Mouse (Mus musculus) midbrain, embryonic 16.5 days (tissue): ENCODE data around the gene Herc4. TPM values are rescaled to one million over a fixed set of nuclear protein-coding genes. Genes with fewer than 3 reads are reported as not detected.

Source experiments
- ATAC-seq: fragments of 200-750 bp; cut with Nextera tagmentation; 2 replicates; pipeline ENCODE4 v1.8.0; 2017; ENCODE audit warnings: moderate TSS enrichment
- H3K27ac ChIP-seq: fragments of 300-500 bp; sonication (generic); 2 replicates; pipeline ENCODE4 v1.5.1; 2014; ENCODE audit warnings: mild to moderate bottlenecking, low read length, mixed read lengths
- H3K27me3 ChIP-seq: fragments of 300-500 bp; sonication (generic); 2 replicates; pipeline ENCODE4 v1.6.1; 2014; ENCODE audit warnings: low read depth, low read length, mixed read lengths; ENCODE audit not compliant: control insufficient read depth, insufficient read depth
- H3K36me3 ChIP-seq: fragments of 300-500 bp; sonication (generic); 2 replicates; pipeline ENCODE4 v1.6.1; 2014; ENCODE audit warnings: mild to moderate bottlenecking, low read length, moderate library complexity, mixed read lengths; ENCODE audit not compliant: control insufficient read depth, insufficient read depth
- H3K4me1 ChIP-seq: fragments of 300-500 bp; sonication (generic); 2 replicates; pipeline ENCODE4 v1.6.1; 2014; ENCODE audit warnings: mild to moderate bottlenecking, low read length, mixed read lengths; ENCODE audit not compliant: control insufficient read depth, insufficient read depth
- H3K4me2 ChIP-seq: fragments of 300-500 bp; sonication (generic); 2 replicates; pipeline ENCODE4 v1.6.1; 2014; ENCODE audit warnings: mild to moderate bottlenecking, low read length, mixed read lengths
- H3K4me3 ChIP-seq: fragments of 300-500 bp; sonication (generic); 2 replicates; pipeline ENCODE4 v1.5.1; 2014; ENCODE audit warnings: low read depth, mild to moderate bottlenecking, low read length, moderate library complexity, mixed read lengths
- H3K9ac ChIP-seq: fragments of 300-500 bp; sonication (generic); 2 replicates; pipeline ENCODE4 v1.6.1; 2014; ENCODE audit warnings: low read depth, low read length, mixed read lengths
- H3K9me3 ChIP-seq: fragments of 300-500 bp; sonication (generic); replicated peaks from 2 replicates; pipeline ENCODE4 v1.6.1; 2014; ENCODE audit warnings: mild to moderate bottlenecking, low read length, mixed read lengths; ENCODE audit not compliant: control insufficient read depth, poor library complexity, severe bottlenecking
- WGBS: fragments of 180-500 bp; shearing (Covaris S2); extraction: QIAGEN DNeasy Blood & Tissue Kit; methylation state at CpG from one replicate; pipeline ENCODE4 v1.1.7; 2014; 5-methylcytosine and 5-hydroxymethylcytosine counted together
- polyA plus RNA-seq: library from polyadenylated mRNA; unstranded; fragments of >200 nt; fragmentation: Nextera tagmentation; extraction: Ambion mirVana; gene quantifications from 2 replicates; pipeline ENCODE4 v1.2.1, GENCODE M21; 2015

Gene Herc4
- 26.4 and 31.8 TPM in 2 replicates for polyA plus RNA-seq

- no peaks in the 10 kb centered on the region for H3K9me3 ChIP-seq
- H3K36me3 ChIP-seq: no peaks in the 10 kb centered on the region
- WGBS: under 1% methylated on average over 40 of the region's 44 CpGs
- H3K4me1 ChIP-seq: peaks cover 26% of the 10 kb centered on the region
- peak within 1 kb of the TSS; percentile 99 for H3K4me3 ChIP-seq
- H3K9ac ChIP-seq: peak within 1 kb of the TSS; percentile 92
- peak within 1 kb of the TSS; percentile 93 for H3K27ac ChIP-seq
- H3K27me3 ChIP-seq: no peaks in the 10 kb centered on the region
- H3K4me2 ChIP-seq: peak within 1 kb of the TSS; percentile 74
- ATAC-seq: peak; percentile 98
Measured at GRCm38 (mm10) chr10:63243493-63244054, at the start of gene Herc4. Gene Herc4 (plus strand): TSS chr10:63243810.

- Histone ChIP-seq H3K36me3 (no peaks in the 10 kb centered on the region), H3K4me2 (no peak overlapping the region), H3K4me1 (no peaks in the 10 kb centered on the region), H3K9me3 (no peaks in the 10 kb centered on the region), H3K27me3 (no peaks in the 10 kb centered on the region), H3K27ac (no peak overlapping the region), H3K9ac (no peak overlapping the region), H3K4me3 (no peak overlapping the region)
- 81% methylated on average over 4 of the region's 4 CpGs for WGBS
- ATAC-seq: no peak
Measured at GRCm38 (mm10) chr10:63199008-63199407, 44.6 kb upstream of the Herc4 start.

GRCm38 (mm10) chr10:63201534-63201933 is 42.1 kb upstream of the Herc4 start:
- H3K9me3 ChIP-seq: no peaks in the 10 kb centered on the region
- no peak overlapping the region for H3K9ac ChIP-seq
- H3K27me3 ChIP-seq: no peaks in the 10 kb centered on the region
- H3K27ac ChIP-seq: no peak overlapping the region
- H3K36me3 ChIP-seq: no peaks in the 10 kb centered on the region
- no peak for ATAC-seq
- no peak overlapping the region for H3K4me2 ChIP-seq
- WGBS: 84% methylated on average over 8 of the region's 8 CpGs
- H3K4me3 ChIP-seq: no peak overlapping the region
- H3K4me1 ChIP-seq: no peaks in the 10 kb centered on the region

GRCm38 (mm10) chr10:63203002-63203401 is 40.6 kb upstream of the Herc4 start:
- WGBS: 73% methylated on average over 3 of the region's 3 CpGs

GRCm38 (mm10) chr10:63203728-63204127 is 39.9 kb upstream of the Herc4 start, which contains the start of gene Mypn:
Gene Mypn (minus strand): TSS chr10:63203952.
- Histone ChIP-seq H3K9me3 (no peaks in the 10 kb centered on the region), H3K4me3 (no peak within 1 kb of the TSS), H3K9ac (no peak within 1 kb of the TSS), H3K36me3 (no peaks in the 10 kb centered on the region), H3K27me3 (no peaks in the 10 kb centered on the region), H3K4me2 (no peak within 1 kb of the TSS), H3K27ac (no peak within 1 kb of the TSS), H3K4me1 (no peaks in the 10 kb centered on the region)
- 91% methylated on average over 15 of the region's 15 CpGs for WGBS
- ATAC-seq: no peak

More at GRCm38 (mm10) chr10:63203002-63203401, 40.6 kb upstream of the Herc4 start:
- no peaks in the 10 kb centered on the region for H3K9me3 ChIP-seq
- no peaks in the 10 kb centered on the region for H3K4me1 ChIP-seq
- H3K36me3 ChIP-seq: no peaks in the 10 kb centered on the region
- H3K27ac ChIP-seq: no peak overlapping the region
- H3K4me2 ChIP-seq: no peak overlapping the region
- no peak overlapping the region for H3K9ac ChIP-seq
- no peak for ATAC-seq
- no peak overlapping the region for H3K4me3 ChIP-seq
- no peaks in the 10 kb centered on the region for H3K27me3 ChIP-seq

- H3K4me1 ChIP-seq: no peaks in the 10 kb centered on the region
- H3K9me3 ChIP-seq: no peaks in the 10 kb centered on the region
- H3K4me2 ChIP-seq: no peak overlapping the region
- no peaks in the 10 kb centered on the region for H3K36me3 ChIP-seq
- no peak overlapping the region for H3K27ac ChIP-seq
- no peaks in the 10 kb centered on the region for H3K27me3 ChIP-seq
- ATAC-seq: no peak
- no peak overlapping the region for H3K9ac ChIP-seq
- WGBS: 73% methylated on average over 6 of the region's 6 CpGs
- no peak overlapping the region for H3K4me3 ChIP-seq
Measured at GRCm38 (mm10) chr10:63208871-63209270, 34.7 kb upstream of the Herc4 start.

- no peak overlapping the region for H3K9ac ChIP-seq
- no peaks in the 10 kb centered on the region for H3K9me3 ChIP-seq
- H3K4me2 ChIP-seq: no peak overlapping the region
- WGBS: 53% methylated on average over 7 of the region's 7 CpGs
- H3K4me3 ChIP-seq: no peak overlapping the region
- no peaks in the 10 kb centered on the region for H3K27me3 ChIP-seq
- ATAC-seq: no peak
- H3K27ac ChIP-seq: no peak overlapping the region
- H3K4me1 ChIP-seq: no peaks in the 10 kb centered on the region
- no peaks in the 10 kb centered on the region for H3K36me3 ChIP-seq
Measured at GRCm38 (mm10) chr10:63221081-63221783, 22.4 kb upstream of the Herc4 start.

- no peaks in the 10 kb centered on the region for H3K27me3 ChIP-seq
- H3K9ac ChIP-seq: no peak overlapping the region
- WGBS: 78% methylated on average over 12 of the region's 12 CpGs
- H3K4me1 ChIP-seq: no peaks in the 10 kb centered on the region
- H3K4me3 ChIP-seq: no peak overlapping the region
- no peaks in the 10 kb centered on the region for H3K9me3 ChIP-seq
- H3K27ac ChIP-seq: no peak overlapping the region
- no peaks in the 10 kb centered on the region for H3K36me3 ChIP-seq
- ATAC-seq: no peak
- H3K4me2 ChIP-seq: no peak overlapping the region
Measured at GRCm38 (mm10) chr10:63224341-63224740, 19.3 kb upstream of the Herc4 start.

- H3K4me3 ChIP-seq: no peak overlapping the region
- no peaks in the 10 kb centered on the region for H3K9me3 ChIP-seq
- no peaks in the 10 kb centered on the region for H3K4me1 ChIP-seq
- H3K27me3 ChIP-seq: no peaks in the 10 kb centered on the region
- no peak overlapping the region for H3K9ac ChIP-seq
- no peak for ATAC-seq
- H3K27ac ChIP-seq: no peak overlapping the region
- WGBS: 89% methylated on average over 7 of the region's 7 CpGs
- no peaks in the 10 kb centered on the region for H3K36me3 ChIP-seq
- no peak overlapping the region for H3K4me2 ChIP-seq
Measured at GRCm38 (mm10) chr10:63230266-63230665, 13.3 kb upstream of the Herc4 start.
